Mouse (Mus musculus) layer of hippocampus, adult 18-20 months (tissue): ENCODE results near the gene Setd1b. TPM values are rescaled to one million over a fixed set of nuclear protein-coding genes. Genes with fewer than 3 reads are reported as not detected.

Source experiments
- DNase-seq, 2 experiments: peaks; one replicate each; pipeline ENCODE4 v3.0.0; 2022; ENCODE audit warnings: low spot score in 2 of 2
- total RNA-seq, 2 experiments: library from RNA; stranded (reverse); gene quantifications; 2 replicates each; pipeline ENCODE4 v1.2.3; 2021

Setd1b gene
- total RNA-seq, 2 experiments from 2014 or later = 34.8 to 37.4 TPM

GRCm38 (mm10) chr5:123125638-123126406, 16.2 kb upstream of the Setd1b start:
- DNase-seq = no peak

- DNase-seq = no peak
Measured at GRCm38 (mm10) chr5:123127031-123127430, 15.0 kb upstream of the Setd1b start.

GRCm38 (mm10) chr5:123128426-123129169, 13.4 kb upstream of the Setd1b start:
- no peak for DNase-seq

GRCm38 (mm10) chr5:123129170-123129757, 12.7 kb upstream of the Setd1b start:
- DNase-seq = no peak

- no peak for DNase-seq
Measured at GRCm38 (mm10) chr5:123130030-123130813, 11.8 kb upstream of the Setd1b start.

GRCm38 (mm10) chr5:123130814-123131148, 11.2 kb upstream of the Setd1b start:
- DNase-seq = no peak

GRCm38 (mm10) chr5:123132308-123133071, 9.5 kb upstream of the Setd1b start, which contains the start of gene Rhof:
Gene Rhof (minus strand): TSS chr5:123132692.
- peak; percentile 81 to 93 for DNase-seq

- peak; percentile 83 to 93 for DNase-seq
Measured at GRCm38 (mm10) chr5:123133083-123133783, 8.8 kb upstream of the Setd1b start.

GRCm38 (mm10) chr5:123133784-123134143, 8.2 kb upstream of the Setd1b start:
- DNase-seq = no peak

- DNase-seq = no peak
Measured at GRCm38 (mm10) chr5:123134186-123134874, 7.7 kb upstream of the Setd1b start.

- DNase-seq = no peak
Measured at GRCm38 (mm10) chr5:123134875-123135382, 7.1 kb upstream of the Setd1b start.

- peak in 1 of 2 experiments; percentile 69 for DNase-seq
Measured at GRCm38 (mm10) chr5:123135471-123136360, 6.3 kb upstream of the Setd1b start.

- DNase-seq = peak in 1 of 2 experiments; percentile 82
Measured at GRCm38 (mm10) chr5:123136361-123137043, 5.5 kb upstream of the Setd1b start.

- DNase-seq = peak in 1 of 2 experiments; percentile 49
Measured at GRCm38 (mm10) chr5:123137044-123137909, 4.7 kb upstream of the Setd1b start.

- no peak for DNase-seq
Measured at GRCm38 (mm10) chr5:123137910-123138229, 4.1 kb upstream of the Setd1b start.

- peak in 1 of 2 experiments; percentile 43 for DNase-seq
Measured at GRCm38 (mm10) chr5:123138230-123138911, 3.6 kb upstream of the Setd1b start.
